Mouse (Mus musculus) adipose tissue, adult 10 weeks (tissue): ENCODE results near the gene Drc1. TPM values are rescaled to one million over a fixed set of nuclear protein-coding genes. Genes with fewer than 3 reads are reported as not detected.

Experiments used
- polyA plus RNA-seq: library from polyadenylated mRNA; stranded (reverse); fragments of 350-450 nt; fragmentation: Illumina TruSeq; extraction: RNeasy Lipid Tissue Mini Kit (QIAGEN cat#74804); gene quantifications from one replicate; pipeline ENCODE4 v1.2.3, GENCODE M21; 2014; ENCODE audit warnings: low read depth, low replicate concordance

Gene Drc1
- 3.7 TPM for polyA plus RNA-seq

DNA sequence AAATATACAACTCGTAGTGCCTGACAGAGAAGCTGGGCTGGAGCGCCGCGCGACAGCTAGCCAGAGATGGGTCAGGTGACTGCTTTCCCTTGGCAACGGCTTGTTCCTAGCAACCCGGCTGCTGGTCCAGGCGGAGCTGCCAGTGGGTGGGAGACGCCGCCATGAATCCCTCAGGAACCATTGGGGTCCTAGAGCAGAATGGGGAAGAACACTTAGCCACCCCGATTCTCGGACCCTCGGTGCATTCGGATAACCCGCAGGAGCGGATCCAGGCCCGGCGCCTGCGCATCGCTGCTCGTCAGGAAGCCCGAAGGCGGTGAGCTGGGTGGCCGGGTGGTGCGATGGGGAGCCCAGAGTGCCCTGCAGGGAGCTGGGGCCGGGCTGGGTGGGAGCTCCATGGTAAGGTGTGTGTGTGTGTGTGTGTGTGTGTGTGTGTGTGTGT lies at the start of gene Drc1:
Drc1 (plus strand) TSS at position 98 of the 442 bp plus-strand sequence.

DNA sequence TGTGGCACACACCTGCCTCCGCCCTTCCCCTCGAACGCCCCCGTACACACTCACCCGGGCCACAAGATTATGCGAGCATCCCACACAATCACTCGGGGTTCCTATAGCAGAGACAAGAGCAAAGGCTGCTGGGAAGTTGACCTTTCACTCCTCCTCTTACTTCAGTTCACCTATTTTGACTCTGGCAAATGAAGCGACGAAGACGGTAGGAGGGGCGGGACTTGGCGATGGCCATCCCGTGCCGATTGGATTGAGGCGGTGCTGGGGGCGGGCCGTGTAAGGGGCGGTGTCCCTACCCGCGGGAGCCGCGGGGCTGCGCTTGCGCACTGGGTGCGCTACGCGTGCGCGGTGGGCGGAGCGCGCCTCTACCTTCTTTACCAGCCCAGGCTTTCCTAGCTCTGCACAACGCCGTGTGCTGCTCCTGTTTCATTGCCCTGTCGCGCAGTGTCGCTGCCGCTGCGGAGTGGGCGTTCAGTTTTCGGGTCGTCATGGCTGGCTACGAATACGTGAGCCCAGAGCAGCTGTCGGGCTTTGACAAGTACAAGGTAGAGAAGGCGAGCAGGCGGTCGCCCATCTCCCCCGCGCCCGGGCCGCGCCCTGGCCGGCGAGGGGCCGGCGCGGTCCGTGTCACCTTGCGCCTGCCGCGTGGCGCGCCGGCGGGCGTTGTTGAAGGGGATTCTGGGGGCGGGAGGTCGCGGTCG lies 48.8 kb upstream of the Drc1 start, which contains the start of gene Selenoi:
Selenoi (plus strand) TSS at position 311 of the 701 bp plus-strand sequence.

Other genes with a start within 250 kb of the Drc1 start
- 11.4 TPM for gene Tyms, start 207.8 kb upstream of the Drc1 start, polyA plus RNA-seq
- 0.10 TPM for gene Garem2, start 176.2 kb upstream of the Drc1 start, polyA plus RNA-seq
- not detected for gene 3110082J24Rik, start 175.3 kb upstream of the Drc1 start, polyA plus RNA-seq
- 108 TPM for gene Hadha, start 126.2 kb upstream of the Drc1 start, polyA plus RNA-seq
- 137 TPM for gene Hadhb, start 126.1 kb upstream of the Drc1 start, polyA plus RNA-seq
- 0.71 TPM for gene Adgrf3, start 75.7 kb upstream of the Drc1 start, polyA plus RNA-seq
- gene Selenoi, start 48.8 kb upstream of the Drc1 start, polyA plus RNA-seq: 13.3 TPM
- 9.4 TPM for gene Otof, start 180.5 kb downstream of the Drc1 start, polyA plus RNA-seq
- 7.7 TPM for gene 1700001C02Rik, start 184.7 kb downstream of the Drc1 start, polyA plus RNA-seq